Mouse (Mus musculus) megakaryocyte, embryonic 14.5 days (primary cell): ENCODE results near the gene Mat2a.

Experiments
- FLI1 ChIP-seq: IDR thresholded peaks from 2 replicates; pipeline ENCODE4 v1.6.1; 2012; ENCODE audit warnings: low read length, inconsistent platforms, mixed read lengths
- GATA1 ChIP-seq: IDR thresholded peaks from 3 replicates; pipeline ENCODE4 v1.6.1; 2012; ENCODE audit warnings: mixed read lengths, low read length, inconsistent platforms, borderline replicate concordance

DNA sequence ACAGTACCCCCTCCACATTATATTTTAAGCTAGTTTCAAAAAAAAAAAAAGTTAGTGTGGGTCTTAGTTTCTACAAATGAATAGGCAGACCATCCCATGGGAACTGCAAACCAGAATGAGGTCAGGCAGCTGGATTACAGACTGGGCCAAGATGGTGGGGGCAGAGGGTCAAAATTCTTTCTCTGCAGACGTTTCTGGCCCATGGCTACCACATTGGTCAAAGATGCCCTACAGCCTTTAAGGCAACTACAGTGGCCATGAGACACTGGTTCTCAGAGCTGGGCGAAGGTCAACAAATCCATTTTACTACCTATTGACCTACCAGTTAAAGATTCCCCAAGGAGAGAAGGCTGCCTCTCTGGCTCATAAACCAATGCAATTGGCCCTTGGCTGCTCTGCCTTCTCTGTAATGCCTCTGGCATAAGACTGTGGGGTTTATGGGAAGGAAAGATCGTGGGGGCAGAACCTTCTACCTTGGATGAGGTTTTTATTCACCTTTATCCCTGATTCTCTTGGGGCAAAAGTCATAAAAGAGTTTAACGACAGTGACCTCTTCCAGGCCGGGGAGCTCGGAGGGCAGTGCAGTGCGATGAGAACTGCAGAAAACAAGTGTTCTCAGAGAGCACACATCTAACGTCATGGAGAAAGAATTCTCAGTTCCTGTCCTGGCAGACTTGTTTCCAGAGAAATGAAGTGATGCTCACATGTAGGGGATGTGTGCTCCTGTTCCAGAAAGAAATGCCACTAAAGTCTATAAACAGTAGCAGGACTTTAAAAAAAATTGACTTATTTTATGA, 26.2 kb upstream of the Mat2a start:
- TF ChIP-seq GATA1 (no peak), FLI1 (no peak)
